Mouse (Mus musculus): ENCODE data around the gene Fam183b. TPM values are rescaled to one million over a fixed set of nuclear protein-coding genes. Genes with fewer than 3 reads are reported as not detected.
A peak's percentile ranks its signal among the peaks of the same experiment; 100 is the strongest.
"Not testable (repeated sequence)": the region's sequence is repeated elsewhere in the genome, so short reads cannot be mapped to it uniquely, and the experiment has no call there.

Gene Fam183b
- polyA plus RNA-seq, 1 experiment: 1.6 TPM

GRCm38 (mm10) chr11:58815676-58816075 is 13.9 kb upstream of the Fam183b start:
- Histone ChIP-seq H3K27ac (ENCODE audit: insufficient read depth, low read length) (no peak overlapping the region), H3K4me3 (replicated peaks; ENCODE audit: insufficient read depth, low read depth, low read length) (no peak overlapping the region), H3K4me1 (ENCODE audit: control insufficient read depth, insufficient read depth, low read length) (no peaks in the 10 kb centered on the region), H3K27me3 (ENCODE audit: control insufficient read depth, insufficient read depth, low read length) (no peaks in the 10 kb centered on the region)
- DNase-seq: no peak
- WGBS: 69% methylated on average over 1 of the region's 1 CpGs
- TF ChIP-seq POLR2A (IDR thresholded peaks at IDR 0.05; ENCODE audit: borderline replicate concordance, insufficient read depth, low read length) (no peak), CTCF (IDR thresholded peaks at IDR 0.05; ENCODE audit: borderline replicate concordance, insufficient read depth, low read depth, low read length) (no peak)

GRCm38 (mm10) chr11:58814700-58815099 is 12.9 kb upstream of the Fam183b start, which contains the start of gene Olfr313:
Gene Olfr313, plus strand, starts transcription at chr11:58815000.
- H3K27ac ChIP-seq (ENCODE audit: insufficient read depth, low read length); H3K27me3 ChIP-seq (ENCODE audit: control insufficient read depth, insufficient read depth, low read length); DNase-seq; H3K4me3 ChIP-seq (replicated peaks; ENCODE audit: insufficient read depth, low read depth, low read length); H3K4me1 ChIP-seq (ENCODE audit: control insufficient read depth, insufficient read depth, low read length): not testable (repeated sequence)
- 30% methylated on average over 1 of the region's 1 CpGs for WGBS

DNA sequence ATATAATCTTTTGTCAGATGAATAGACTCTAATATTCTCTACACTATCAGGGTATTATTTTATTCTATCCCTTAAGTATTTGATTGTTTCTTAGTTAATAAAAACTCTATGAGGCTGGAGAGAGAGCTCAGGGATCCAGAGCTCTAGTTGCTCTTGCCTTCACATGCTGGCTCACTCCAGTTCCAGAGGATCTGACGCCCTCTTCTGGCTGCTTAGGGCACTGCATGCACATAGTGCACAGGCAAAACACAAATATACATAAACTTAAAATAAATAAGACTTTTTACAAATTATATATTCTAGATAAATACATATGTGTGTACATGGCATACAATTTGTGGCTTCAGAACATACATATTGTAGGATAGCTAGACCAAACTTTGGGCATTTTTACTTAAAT is 10.2 kb upstream of the Fam183b start:
- H3K4me1 ChIP-seq (ENCODE audit: control insufficient read depth, insufficient read depth, low read length): no peaks in the 10 kb centered on the region
- no peak overlapping the region for H3K27ac ChIP-seq (ENCODE audit: insufficient read depth, low read length)
- 0 out of 2 replicates have a peak, but pooled peaks have one; percentile 7 for TF ChIP-seq CTCF (IDR thresholded peaks at IDR 0.05; ENCODE audit: borderline replicate concordance, insufficient read depth, low read depth, low read length)
- TF ChIP-seq POLR2A (IDR thresholded peaks at IDR 0.05; ENCODE audit: borderline replicate concordance, insufficient read depth, low read length): no peak
- WGBS: 8% methylated on average over 1 of the region's 1 CpGs
- no peaks in the 10 kb centered on the region for H3K27me3 ChIP-seq (ENCODE audit: control insufficient read depth, insufficient read depth, low read length)
- DNase-seq: no peak
- no peak overlapping the region for H3K4me3 ChIP-seq (replicated peaks; ENCODE audit: insufficient read depth, low read depth, low read length)

- H3K4me3 ChIP-seq (replicated peaks; ENCODE audit: insufficient read depth, low read depth, low read length): no peak overlapping the region
- no peaks in the 10 kb centered on the region for H3K27me3 ChIP-seq (ENCODE audit: control insufficient read depth, insufficient read depth, low read length)
- no peaks in the 10 kb centered on the region for H3K4me1 ChIP-seq (ENCODE audit: control insufficient read depth, insufficient read depth, low read length)
- no peak for DNase-seq
- TF ChIP-seq POLR2A (IDR thresholded peaks at IDR 0.05; ENCODE audit: borderline replicate concordance, insufficient read depth, low read length): no peak
- no peak for TF ChIP-seq CTCF (IDR thresholded peaks at IDR 0.05; ENCODE audit: borderline replicate concordance, insufficient read depth, low read depth, low read length)
- no peak overlapping the region for H3K27ac ChIP-seq (ENCODE audit: insufficient read depth, low read length)
- 31% methylated on average over 2 of the region's 2 CpGs for WGBS
Observed at GRCm38 (mm10) chr11:58804393-58804792, 2.6 kb upstream of the Fam183b start.

DNA sequence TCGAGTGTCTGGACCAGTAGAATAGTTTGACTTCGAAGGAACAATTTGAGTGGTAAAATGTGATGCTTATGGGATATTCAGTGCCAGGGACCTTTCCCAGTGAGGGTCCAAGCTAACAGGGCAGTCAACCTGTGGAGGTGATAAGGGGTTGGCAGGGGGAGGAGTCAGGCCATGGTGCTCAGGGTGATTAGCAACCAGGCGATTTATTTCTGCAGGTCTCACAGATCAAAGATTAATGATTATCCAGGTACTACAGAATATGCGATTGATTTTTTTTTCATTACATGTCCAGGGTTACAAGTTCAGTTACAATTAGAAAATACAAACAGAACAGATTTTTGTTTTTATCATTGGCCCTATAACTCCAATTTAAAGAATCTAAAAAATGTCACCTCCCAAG is 2.1 kb upstream of the Fam183b start:
- WGBS: 88% methylated on average over 4 of the region's 4 CpGs
- no peaks in the 10 kb centered on the region for H3K27me3 ChIP-seq (ENCODE audit: control insufficient read depth, insufficient read depth, low read length)
- TF ChIP-seq POLR2A (IDR thresholded peaks at IDR 0.05; ENCODE audit: borderline replicate concordance, insufficient read depth, low read length) (no peak), CTCF (IDR thresholded peaks at IDR 0.05; ENCODE audit: borderline replicate concordance, insufficient read depth, low read depth, low read length) (no peak)
- no peaks in the 10 kb centered on the region for H3K4me1 ChIP-seq (ENCODE audit: control insufficient read depth, insufficient read depth, low read length)
- no peak overlapping the region for H3K4me3 ChIP-seq (replicated peaks; ENCODE audit: insufficient read depth, low read depth, low read length)
- no peak overlapping the region for H3K27ac ChIP-seq (ENCODE audit: insufficient read depth, low read length)
- DNase-seq: no peak

DNA sequence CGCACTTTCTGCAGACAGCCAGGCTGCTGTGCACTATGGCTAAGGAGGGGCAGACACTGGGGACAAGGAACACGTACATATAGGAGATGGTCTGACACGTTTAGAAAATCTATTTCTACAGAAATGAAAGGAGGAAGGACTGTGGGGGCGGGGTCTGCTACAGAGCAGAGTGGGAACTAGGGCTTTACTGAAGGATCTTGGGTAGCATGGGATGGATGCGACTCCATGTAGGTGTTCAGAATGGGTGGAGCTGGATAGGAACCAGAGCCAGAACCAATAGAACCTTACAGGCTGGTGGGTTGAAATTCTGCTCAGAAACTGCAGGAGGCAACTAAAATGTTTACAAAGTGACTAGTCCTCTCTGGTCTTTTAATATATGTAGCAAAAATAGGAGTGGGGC is 2.0 kb downstream of the Fam183b start:
- no peak for DNase-seq
- Histone ChIP-seq H3K27me3 (ENCODE audit: control insufficient read depth, insufficient read depth, low read length) (no peaks in the 10 kb centered on the region), H3K4me3 (replicated peaks; ENCODE audit: insufficient read depth, low read depth, low read length) (no peak overlapping the region), H3K4me1 (ENCODE audit: control insufficient read depth, insufficient read depth, low read length) (no peaks in the 10 kb centered on the region), H3K27ac (ENCODE audit: insufficient read depth, low read length) (no peak overlapping the region)
- WGBS: 78% methylated on average over 5 of the region's 5 CpGs
- TF ChIP-seq CTCF (IDR thresholded peaks at IDR 0.05; ENCODE audit: borderline replicate concordance, insufficient read depth, low read depth, low read length) (no peak), POLR2A (IDR thresholded peaks at IDR 0.05; ENCODE audit: borderline replicate concordance, insufficient read depth, low read length) (no peak)

DNA sequence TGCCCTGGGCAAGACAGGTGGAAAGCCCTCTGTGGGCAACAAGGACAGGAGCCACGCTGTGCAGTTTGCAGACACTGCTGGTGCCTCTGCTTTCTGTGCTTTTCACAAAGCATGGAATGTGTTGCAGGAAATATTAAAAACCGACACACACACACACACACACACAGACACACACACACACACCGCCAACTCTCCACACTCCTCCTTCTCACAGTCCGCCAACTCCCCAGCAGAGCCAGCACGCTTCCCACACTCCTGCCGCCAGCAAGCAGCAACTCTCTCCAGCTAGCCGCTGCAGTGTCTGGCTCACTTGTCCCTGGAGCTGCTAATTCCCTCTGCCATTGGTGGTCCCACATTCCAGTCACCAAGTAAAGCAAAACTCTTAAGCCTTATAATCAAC is 4.9 kb downstream of the Fam183b start:
- H3K4me3 ChIP-seq (replicated peaks; ENCODE audit: insufficient read depth, low read depth, low read length): no peak overlapping the region
- DNase-seq: no peak
- no peaks in the 10 kb centered on the region for H3K27me3 ChIP-seq (ENCODE audit: control insufficient read depth, insufficient read depth, low read length)
- H3K27ac ChIP-seq (ENCODE audit: insufficient read depth, low read length): no peak overlapping the region
- H3K4me1 ChIP-seq (ENCODE audit: control insufficient read depth, insufficient read depth, low read length): no peaks in the 10 kb centered on the region
- no peak for TF ChIP-seq POLR2A (IDR thresholded peaks at IDR 0.05; ENCODE audit: borderline replicate concordance, insufficient read depth, low read length)
- WGBS: 28% methylated on average over 7 of the region's 7 CpGs

DNA sequence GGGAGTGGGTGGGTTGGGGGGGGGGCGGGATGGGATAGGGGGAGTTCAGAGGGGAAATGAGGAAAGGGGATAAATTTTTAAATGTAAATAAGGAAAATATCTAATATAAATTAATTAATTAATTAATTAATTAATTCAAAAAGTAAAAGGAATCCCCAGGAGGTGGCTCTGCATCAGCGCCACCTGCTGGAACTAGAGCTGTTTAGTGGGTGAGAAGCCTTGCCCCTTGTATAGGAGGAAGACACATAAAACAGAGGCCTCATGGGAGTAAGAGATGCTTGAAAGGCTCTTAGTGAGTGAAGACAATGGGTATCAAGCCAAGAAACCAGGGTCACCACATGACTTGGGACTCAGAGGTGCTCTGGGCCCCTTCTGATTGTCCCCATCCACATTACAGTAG is 5.9 kb downstream of the Fam183b start:
- DNase-seq: no peak
- Histone ChIP-seq H3K27me3 (ENCODE audit: control insufficient read depth, insufficient read depth, low read length) (no peaks in the 10 kb centered on the region), H3K4me3 (replicated peaks; ENCODE audit: insufficient read depth, low read depth, low read length) (no peak overlapping the region), H3K27ac (ENCODE audit: insufficient read depth, low read length) (no peak overlapping the region), H3K4me1 (ENCODE audit: control insufficient read depth, insufficient read depth, low read length) (no peaks in the 10 kb centered on the region)
- 95% methylated on average over 2 of the region's 2 CpGs for WGBS
- TF ChIP-seq POLR2A (IDR thresholded peaks at IDR 0.05; ENCODE audit: borderline replicate concordance, insufficient read depth, low read length) (no peak), CTCF (IDR thresholded peaks at IDR 0.05; ENCODE audit: borderline replicate concordance, insufficient read depth, low read depth, low read length) (no peak)

GRCm38 (mm10) chr11:58790646-58791045 is 11.1 kb downstream of the Fam183b start:
- Histone ChIP-seq H3K4me3 (replicated peaks; ENCODE audit: insufficient read depth, low read depth, low read length) (no peak overlapping the region), H3K27ac (ENCODE audit: insufficient read depth, low read length) (no peak overlapping the region), H3K27me3 (ENCODE audit: control insufficient read depth, insufficient read depth, low read length) (no peaks in the 10 kb centered on the region), H3K4me1 (ENCODE audit: control insufficient read depth, insufficient read depth, low read length) (no peaks in the 10 kb centered on the region)
- DNase-seq: no peak
- TF ChIP-seq POLR2A (IDR thresholded peaks at IDR 0.05; ENCODE audit: borderline replicate concordance, insufficient read depth, low read length) (no peak), CTCF (IDR thresholded peaks at IDR 0.05; ENCODE audit: borderline replicate concordance, insufficient read depth, low read depth, low read length) (no peak)
- 72% methylated on average over 6 of the region's 6 CpGs for whole genome bisulfite sequencing
